Mouse (Mus musculus) naive thymus-derived CD4-positive, alpha-beta T cell, adult 2 months (primary cell): ENCODE measurements around the gene Tnfrsf1b.

Experiments
- DNase-seq: peaks from one replicate; pipeline ENCODE4 v3.0.0-alpha.2; 2011; ENCODE audit warnings: low read depth

Gene Tnfrsf1b

DNA sequence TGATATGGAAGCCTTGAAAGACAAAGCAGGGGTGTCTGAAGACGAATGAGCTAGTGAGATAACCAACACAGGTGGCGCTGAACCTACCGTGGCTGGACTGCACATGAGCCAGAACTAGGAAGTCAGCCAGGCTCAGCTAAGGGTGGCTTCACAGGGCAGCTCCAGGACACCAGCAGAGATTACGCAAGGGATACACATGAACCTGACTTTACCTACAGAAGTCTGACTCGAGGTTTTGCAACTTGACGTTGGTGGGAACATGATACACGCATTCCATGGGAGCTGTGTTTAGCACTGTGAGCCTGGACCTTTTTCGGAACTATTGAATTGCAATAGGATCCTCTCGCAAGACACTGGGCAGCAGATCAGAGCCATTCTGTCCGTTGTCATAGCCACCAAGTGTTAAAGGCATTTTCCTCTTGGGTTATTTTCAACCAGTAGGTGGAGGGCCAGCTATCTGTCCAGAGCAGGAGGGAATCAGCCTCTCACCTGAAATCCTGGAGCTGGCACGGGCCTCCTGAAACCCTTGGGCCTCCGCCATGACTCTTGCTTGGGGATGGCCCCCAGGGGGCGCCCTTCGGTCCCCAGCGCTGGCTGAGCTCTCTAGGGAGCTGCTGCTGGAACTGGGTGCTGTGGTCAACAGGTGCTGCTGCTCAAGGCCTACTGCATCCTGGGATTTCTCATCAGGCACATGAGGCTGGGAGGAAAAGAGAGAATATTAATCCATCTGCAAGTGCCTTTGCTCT, 27.3 kb downstream of the Tnfrsf1b start:
- DNase-seq, result peak; percentile 72

DNA sequence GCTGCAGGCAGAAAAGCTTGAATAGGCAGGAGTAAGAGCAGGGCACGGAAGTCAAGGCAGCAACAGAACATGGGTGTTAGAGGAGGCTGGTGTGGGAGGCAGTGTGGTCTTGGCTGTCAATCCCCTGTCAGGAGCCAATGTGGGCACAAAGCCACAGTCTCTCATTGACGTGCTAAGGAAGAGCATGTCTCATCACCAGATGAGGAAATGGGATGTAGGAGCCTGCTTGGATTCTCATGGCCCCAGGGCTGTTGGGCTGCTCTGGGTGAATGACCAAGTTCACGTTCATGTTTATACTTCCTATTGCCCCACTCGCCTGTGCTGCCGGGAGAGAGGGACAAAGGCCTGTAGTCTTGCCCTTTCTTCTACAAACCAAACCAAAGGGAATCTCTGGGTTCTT, 28.8 kb downstream of the Tnfrsf1b start:
- no peak for DNase-seq

DNA sequence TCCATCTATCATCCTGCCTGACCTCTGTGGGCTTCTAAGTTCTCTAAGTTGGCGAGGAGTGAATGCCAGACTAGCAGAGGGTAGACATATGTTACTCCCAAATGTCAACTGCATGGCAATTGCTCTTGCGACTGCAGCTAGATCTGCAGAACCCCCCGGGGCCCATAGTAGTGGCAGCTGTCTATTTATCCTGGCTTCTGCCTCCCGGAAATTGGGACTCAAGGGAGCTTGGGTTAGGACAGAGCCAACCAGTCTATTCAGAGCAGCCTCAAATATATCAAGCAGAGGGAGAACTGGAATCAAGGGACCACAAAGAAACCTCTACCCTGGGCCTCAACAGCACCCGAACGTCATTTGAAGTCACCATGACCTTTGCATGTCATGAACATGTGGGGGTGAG, 29.6 kb downstream of the Tnfrsf1b start:
- no peak for DNase-seq

DNA sequence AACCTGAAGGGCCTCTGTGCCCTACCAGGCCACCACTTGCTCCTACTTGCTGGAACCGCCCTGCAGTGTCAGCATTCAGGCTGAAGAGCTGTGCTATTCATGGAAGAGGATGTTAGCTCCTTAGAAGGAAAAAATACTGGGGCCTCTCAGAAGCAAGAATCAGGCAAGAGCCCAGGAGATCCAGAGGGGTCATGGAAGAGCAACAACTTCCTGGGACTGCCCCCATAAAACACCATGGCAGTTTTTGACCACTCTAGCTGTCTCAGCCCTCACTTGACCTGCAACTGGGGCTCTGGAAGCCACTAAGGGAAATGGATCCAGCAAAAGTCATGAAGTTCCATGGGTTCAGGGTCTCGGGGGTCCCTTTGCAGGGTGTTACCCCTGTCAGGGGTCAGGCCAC, 31.3 kb downstream of the Tnfrsf1b start:
- no peak for DNase-seq

DNA sequence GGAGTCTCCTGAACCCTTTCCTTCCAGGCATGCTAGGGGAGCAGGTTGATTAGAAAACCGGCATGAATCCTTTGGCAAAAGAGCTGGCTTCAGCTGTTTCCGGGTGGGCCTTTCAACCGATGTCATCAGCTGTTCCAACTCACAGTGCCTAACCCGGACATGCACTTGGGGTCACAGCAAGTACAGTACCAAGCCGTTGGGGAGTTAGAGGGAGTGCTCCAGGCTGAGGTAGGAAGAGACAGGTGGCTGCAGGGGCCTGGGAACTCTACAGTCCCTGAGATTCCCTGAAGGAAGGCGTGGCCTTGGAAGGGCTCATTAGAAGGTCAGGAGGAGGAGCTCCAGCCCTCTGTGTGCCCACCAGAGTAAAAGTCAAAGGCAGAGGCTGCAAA, 31.9 kb downstream of the Tnfrsf1b start:
- DNase-seq, result no peak

DNA sequence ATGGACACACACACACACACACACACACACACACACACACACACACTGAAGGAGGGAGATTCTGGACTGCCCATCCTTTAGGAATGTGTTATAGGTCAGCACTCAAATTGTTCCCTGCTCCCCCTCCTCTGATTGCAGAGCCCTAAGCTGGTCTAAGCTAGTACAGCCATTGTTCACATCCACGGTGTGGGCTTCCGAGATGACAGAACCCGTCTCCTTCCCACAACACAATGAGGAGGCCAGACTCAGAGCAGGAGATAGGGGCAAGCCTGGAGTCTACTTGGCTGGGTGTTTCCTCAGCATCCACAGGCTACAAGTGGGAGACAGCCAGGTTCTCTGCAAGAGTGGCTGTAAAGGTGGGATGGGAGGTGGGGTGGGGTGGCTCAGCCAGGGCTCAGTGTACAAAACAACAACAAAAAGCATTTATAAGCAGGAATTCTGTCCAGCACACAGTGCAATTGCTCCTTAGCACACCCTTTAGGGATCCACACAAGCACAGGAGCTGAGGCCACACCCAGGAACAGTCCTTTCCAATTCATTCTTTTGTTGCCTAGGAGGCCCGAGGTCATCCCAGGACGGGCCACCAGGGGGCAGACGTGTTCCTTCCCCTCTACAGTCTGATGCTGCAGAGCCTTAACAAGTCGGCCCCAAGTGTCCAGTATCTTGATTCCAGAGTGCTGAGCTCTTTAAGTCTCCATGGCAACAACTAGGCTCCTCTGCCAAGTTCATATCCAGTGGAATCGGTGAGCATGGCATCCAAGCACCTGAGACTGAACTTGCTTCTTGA, 32.5 kb downstream of the Tnfrsf1b start:
- DNase-seq, result peak; percentile 90

DNA sequence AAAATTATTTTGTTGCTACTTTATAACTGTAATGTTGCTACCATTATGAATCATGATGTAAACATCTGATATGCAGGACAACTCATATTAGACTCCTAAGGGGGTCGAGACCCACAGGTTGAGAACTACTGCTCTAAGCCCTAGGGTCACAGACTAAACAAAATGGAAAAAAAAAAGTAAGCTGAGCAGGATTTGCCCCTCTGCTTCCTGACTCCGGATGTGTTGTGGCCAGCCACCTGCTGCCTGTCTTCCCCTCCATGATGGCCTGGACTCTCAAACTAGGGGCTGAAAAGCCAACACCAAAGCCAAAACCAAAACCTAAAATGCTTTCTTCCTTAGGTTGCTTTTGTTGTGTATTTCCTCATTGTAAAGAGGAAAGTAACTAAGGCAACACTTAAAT, 35.6 kb downstream of the Tnfrsf1b start:
- DNase-seq, result peak; percentile 55

DNA sequence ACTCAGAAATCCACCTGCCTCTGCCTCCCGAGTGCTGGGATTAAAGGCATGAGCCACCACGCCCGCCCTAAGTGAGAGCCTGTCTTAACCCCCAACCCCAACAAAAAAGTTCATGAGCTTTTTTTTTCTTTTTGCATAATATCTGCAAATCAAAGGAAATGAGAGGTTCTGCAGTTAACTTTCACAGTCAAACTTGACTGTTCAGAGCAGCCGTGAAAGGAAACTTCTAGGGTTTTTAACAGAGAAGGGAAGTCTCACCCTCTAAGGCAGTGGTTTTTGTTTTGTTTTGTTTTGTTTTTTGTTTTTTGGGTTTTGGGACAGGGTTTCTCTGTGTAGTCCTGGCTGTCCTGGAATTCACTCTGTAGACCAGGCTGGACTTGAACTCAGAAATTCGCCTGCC, 36.1 kb downstream of the Tnfrsf1b start:
- DNase-seq, result peak; percentile 70

DNA sequence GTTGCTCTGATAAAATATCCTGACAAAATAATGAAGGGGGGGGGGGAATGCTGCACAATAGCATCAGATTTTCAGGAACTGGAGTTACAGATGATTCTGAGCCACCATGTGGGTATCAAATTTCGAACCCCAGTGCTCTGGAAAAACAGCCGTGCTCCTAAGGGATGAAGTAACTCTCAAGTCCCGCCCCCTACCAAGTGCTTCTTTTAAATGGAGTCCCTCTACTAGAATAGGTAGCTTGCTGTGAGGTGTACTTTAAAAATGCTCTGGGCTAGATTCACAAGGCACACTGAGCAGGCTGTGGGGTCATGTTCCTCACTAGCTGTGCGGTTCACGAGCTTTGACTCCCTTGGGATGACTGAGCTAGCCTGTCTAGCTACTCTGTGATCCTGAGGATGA, 37.0 kb downstream of the Tnfrsf1b start:
- DNase-seq, result no peak

DNA sequence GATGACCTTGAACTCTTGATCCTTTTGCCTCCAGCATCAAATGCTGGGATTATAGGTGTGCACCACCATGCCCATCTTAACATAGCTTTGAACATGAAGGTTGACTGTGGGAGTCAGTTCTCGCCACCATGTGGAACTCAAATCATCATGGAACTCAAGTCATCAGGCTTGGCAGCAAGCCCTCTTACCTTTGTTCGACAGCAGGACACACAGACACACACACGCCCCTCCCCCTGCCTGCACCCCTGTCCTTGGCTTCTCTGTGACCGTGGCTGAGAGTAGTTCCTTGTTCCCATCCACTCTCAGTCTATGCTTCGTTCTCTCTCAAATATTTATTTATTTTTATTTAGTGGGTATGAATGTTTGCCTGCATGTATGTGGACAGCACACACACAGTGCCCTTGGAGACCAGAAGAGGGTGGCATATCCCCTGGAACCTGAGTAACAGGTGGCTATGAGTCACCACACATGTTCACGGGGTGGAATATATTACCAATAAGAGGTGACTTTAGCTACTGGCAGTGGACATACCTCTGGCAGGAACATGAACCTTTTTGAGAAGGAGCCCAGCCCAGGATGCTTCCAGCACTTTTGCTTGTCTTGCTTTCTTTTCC, 37.5 kb downstream of the Tnfrsf1b start:
- no peak for DNase-seq

DNA sequence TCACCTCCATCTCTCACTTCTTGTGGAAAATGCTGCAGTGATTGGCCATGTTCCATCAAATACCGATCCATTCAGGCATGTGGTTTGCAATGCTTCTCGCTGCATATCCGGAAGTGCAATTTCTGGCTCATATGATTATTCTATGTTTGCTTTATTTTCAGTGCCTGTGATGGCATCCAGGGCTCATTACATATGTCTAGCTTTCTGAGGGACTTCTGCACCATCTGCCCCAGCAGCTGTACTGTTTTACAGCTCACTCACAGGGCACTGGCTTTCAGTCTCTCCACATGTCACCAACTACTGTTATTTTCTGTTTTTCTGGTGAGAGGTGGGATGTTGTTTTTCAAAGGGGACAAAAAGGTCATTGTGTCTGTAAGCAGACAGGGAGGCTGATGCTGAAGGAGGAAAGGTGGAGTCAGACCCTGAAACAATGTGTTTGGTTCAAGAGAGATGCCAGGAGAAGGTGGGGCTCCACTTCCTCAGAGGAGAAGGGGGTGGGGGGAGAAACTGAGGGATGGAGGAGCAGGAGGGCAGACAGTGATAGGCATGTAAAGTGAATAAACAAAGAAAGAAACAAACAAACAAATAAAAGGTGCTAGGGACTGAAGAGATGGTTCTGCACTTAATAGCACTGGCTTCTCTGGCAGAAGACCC, 38.8 kb downstream of the Tnfrsf1b start:
- DNase-seq, result no peak

DNA sequence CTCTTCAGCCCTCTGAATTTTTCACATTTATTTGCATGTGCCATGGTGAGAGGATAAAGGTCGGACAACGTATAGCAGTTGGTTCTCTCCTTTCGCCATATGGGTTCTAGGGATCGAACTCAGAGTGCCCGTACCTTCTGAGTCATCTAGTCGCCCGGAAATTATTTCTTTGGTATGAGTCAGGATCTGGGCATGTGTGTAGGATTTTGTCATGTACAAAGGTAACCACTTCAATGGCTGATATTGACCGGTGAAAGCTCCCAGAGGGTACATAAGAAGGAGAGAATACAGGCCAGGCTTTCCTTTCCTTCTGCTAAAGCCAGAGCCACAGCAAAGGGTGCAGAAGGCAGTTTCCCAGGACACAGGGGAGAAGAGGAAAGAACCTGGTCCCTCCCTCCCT, 41.9 kb downstream of the Tnfrsf1b start:
- no peak for DNase-seq

DNA sequence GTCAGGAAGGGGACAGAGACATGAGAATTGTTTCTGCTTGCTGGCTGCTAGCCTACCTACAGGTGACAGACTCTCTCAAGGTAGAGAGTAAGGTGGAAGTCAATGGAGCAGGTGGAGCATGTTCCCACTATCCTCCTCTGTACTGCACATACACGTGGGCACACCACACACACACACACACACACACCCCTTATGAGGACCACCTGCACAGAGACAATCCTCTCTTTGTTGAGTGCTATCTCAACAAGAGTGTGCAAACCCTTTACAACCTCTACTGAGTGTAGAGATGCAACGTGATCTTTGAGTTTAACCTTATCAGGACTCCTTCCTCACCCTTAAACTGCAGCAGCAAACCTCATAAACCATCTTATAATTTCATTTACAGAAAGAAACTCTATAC, 43.4 kb downstream of the Tnfrsf1b start:
- DNase-seq, result no peak

DNA sequence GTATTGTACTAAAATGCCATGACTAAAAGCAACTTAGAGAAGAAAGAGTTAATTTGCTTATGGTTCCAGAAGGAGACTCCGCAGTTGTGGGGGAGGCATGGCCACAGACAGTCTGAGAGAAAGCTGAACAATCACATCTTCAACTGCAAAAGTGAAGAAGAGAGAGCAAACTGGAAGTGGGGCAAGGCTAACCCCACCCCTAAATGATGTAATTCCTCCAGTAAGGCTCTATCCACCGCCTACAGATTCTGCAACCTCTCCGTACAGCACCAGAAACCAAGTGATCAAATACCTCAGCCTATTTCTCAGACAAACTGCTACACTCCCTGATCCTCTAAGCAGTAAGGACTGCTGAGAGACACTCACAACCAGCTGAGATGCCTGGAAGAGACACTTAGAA, 45.2 kb downstream of the Tnfrsf1b start:
- no peak for DNase-seq

DNA sequence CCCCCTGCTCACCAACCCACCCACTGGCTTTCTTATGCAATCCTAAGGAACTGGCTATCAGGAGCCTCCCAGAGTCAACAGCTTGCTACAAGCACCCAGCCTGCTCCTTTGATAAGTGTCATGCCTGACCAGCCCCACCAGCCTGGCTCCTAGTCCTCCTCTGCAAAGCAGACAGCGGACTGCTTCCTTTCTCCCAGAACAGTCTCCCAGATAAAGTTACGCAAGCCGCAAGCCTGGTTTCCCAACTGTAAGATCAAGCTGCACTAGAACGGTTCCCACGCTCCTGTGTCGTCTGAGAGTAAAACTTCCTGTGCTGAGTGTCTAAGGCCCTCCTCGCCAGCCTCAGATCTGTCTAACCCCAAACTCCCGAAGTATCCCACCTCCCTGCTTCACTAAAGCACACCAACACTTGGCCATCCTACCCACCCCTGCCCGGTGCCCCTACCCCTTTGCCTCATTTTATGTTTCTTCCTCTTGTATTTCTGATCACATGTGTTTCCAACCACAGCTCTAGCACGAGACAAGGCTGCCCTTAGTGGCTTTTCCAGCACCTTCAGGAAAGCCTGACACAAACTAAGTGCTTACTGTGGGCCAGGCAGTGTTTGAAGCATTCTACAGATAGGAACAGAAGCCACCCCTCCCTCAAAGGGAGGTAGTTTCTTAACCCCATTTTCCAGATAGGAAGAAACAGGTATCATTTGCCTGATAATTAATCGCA, 46.5 kb downstream of the Tnfrsf1b start:
- peak; percentile 49 for DNase-seq

DNA sequence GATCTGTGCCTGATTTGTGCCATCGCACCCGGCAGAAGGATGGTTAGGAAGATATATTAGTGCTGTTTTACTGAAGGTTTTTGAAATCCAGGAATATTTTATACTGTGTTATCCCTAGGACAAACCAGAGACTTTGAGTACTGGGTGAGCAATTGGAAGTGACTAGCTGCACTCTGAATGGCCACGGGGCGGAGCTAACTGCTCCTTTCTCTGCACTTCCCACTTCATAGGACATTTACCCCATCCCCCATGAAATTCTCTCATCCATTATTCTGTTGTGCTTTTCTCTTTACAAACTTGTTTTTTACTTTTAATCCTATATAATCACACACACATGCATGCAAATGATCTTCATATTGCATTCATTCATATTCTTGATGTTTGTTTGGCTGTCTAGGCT, 50.1 kb downstream of the Tnfrsf1b start:
- no peak for DNase-seq

DNA sequence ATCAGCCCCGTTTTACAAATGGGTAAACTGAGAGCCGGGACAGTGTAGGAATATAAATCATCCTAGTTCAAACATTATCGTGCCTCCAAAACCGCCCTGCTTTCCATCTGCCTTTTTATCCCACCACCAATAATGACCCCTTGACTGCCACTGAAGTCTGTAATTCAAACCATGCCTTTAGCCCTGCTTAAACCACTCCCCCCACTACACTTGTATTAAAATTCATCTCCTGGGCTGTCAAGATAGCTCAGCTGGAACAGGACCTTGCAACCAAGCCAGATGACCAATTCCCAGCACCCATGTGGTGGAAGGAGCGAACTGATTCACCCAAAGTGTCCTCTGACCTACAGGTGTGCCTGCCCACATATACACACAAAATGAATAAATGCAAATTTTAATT, 51.5 kb downstream of the Tnfrsf1b start:
- no peak for DNase-seq

DNA sequence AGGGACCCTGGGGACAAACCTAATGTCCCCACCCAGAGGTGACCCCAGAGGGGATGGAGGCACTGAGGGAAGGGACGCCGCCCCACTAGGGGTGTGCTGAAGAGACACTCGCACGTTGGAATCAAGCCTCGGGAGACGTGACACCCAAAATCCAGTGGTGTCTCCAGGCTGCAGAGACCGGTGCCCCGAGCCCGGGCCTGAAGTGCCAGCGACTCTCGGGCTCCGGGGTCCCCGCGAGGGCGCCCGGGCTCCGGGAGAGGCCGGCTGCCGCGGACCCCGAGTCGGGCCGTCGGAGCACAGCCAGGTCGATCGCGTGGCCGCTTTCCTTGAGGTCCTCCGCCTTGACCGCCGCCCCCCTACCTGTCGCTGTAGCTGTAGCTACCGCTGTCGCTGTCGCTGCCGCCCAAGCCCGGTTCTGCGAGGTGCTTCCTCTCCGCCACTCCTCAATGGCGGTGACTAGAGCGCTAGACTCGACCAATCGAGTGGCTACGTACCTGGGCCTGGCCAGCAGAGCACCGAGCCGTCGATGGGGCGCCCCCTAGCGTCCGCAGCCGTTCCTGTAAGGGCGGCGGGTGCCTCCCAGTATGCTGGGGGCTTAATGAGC, 52.0 kb downstream of the Tnfrsf1b start, which contains the start of gene Vps13d:
TSS of gene Vps13d (minus strand) at position 447 of the 604 bp plus-strand sequence.
- peak; percentile 96 for DNase-seq

DNA sequence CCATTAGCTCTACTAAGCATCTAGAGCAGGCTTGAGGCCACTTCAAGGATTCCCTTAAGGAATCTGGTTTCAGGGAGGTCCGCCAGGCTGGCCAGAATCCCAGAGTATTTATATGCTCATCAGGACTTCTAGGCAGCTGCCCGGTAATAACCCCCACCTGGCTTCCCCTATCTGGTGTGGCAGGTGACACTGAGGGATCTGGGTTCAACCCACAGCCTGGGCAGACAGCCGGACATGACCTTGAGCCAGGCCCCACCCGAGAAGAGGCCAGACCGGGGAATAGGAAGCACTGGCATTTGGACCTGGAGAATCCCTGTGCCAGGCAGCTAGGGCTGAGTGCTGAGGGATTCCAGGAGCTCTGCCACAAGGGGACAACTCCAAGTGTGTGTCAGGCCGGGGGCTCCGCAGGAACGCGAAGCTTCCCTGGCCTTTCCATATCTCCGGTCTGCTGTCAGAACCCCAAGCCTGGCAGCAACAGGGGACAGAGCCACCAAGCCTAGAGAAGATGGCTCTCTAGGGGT, 52.6 kb downstream of the Tnfrsf1b start:
- DNase-seq, result no peak

DNA sequence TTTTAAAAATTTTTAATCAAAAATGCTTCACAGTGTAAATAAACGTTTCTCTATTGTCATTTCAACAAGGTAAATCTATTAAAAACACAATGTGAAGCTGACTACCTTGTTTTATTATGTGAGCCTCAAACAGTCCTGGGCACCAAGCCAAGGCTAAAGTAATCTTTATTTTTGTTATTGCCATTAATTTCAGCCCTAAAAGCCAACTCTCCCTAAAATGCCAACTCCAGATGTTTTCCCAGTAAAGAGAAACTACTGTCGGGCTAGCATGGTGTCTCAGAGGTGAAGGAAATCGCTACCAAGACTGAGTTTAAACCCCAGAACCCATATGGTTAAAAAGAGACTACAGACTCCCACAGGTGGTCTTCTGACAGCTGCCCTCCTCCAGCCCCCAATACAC, 53.3 kb downstream of the Tnfrsf1b start:
- no peak for DNase-seq

DNA sequence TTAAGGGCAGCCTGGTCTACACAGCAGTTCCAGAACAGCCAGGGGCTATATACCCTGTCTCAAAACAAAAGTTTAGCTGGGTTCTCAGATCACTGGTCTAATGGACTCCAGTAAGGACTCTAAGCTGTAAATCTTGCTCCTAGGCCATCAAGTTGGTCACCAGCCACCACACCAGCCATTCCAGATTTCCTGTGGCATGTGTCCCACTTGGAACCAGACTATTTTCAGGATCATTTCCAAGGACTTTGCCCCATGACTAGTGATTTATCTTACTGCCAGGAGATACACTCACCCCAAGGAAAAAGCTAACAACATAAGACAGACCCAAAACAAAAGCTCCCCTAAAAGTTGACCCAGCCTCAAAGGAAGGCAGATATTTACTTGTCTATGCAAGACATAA, 54.0 kb downstream of the Tnfrsf1b start:
- no peak for DNase-seq
